Mouse (Mus musculus) MEL (cell line): ENCODE data around the gene 2010300C02Rik. TPM values are rescaled to one million over a fixed set of nuclear protein-coding genes. Genes with fewer than 3 reads are reported as not detected.

Source experiments
- DNase-seq: peaks from one replicate; pipeline ENCODE4 v3.0.0; 2011; ENCODE audit warnings: low read depth, low spot score
- H3K27ac ChIP-seq: 2 replicates; pipeline ENCODE4 v1.5.1; 2012; ENCODE audit warnings: low read depth, mild to moderate bottlenecking, control low read depth, low read length, moderate library complexity; ENCODE audit not compliant: control insufficient read depth
- H3K27me3 ChIP-seq, 2 experiments: fragments of 150-350 bp in 1 of 2; sonication (generic) in 1 of 2; 2 replicates each; pipeline ENCODE4 v1.6.1; 2012; ENCODE audit warnings: low read length in 2 of 2, mild to moderate bottlenecking in 2 of 2, improper control_type of control experiment in 1 of 2, moderate library complexity in 1 of 2; ENCODE audit not compliant: insufficient read depth in 2 of 2, control insufficient read depth in 1 of 2
- H3K36me3 ChIP-seq, 2 experiments: 2 replicates each; pipeline ENCODE4 v1.6.1; 2012 to 2014; ENCODE audit warnings: low read length in 2 of 2, improper control_type of control experiment in 1 of 2, inconsistent platforms in 1 of 2, mild to moderate bottlenecking in 1 of 2; ENCODE audit not compliant: insufficient read depth in 2 of 2, control insufficient read depth in 1 of 2
- H3K4me1 ChIP-seq, 2 experiments: fragments of 150-350 bp in 1 of 2; sonication (generic) in 1 of 2; 2 replicates each; pipeline ENCODE4 v1.6.1; 2012; ENCODE audit warnings: low read length in 2 of 2, improper control_type of control experiment in 1 of 2, mild to moderate bottlenecking in 1 of 2; ENCODE audit not compliant: insufficient read depth in 2 of 2, control insufficient read depth in 1 of 2
- H3K4me3 ChIP-seq, 2 experiments: fragments of 150-350 bp in 1 of 2; sonication (generic) in 1 of 2; 2 replicates each; pipeline ENCODE4 v1.5.1; 2012; ENCODE audit warnings: low read depth in 2 of 2, low read length in 2 of 2, mild to moderate bottlenecking in 2 of 2, moderate library complexity in 2 of 2, control low read depth in 1 of 2, improper control_type of control experiment in 1 of 2; ENCODE audit not compliant: control insufficient read depth in 1 of 2, insufficient read depth in 1 of 2
- H3K79me2 ChIP-seq: 2 replicates; pipeline ENCODE4 v1.6.1; 2012; ENCODE audit warnings: mild to moderate bottlenecking, low read length, moderate library complexity; ENCODE audit not compliant: control insufficient read depth, poor library complexity, insufficient read depth
- H3K9ac ChIP-seq: 2 replicates; pipeline ENCODE4 v1.6.1; 2012; ENCODE audit warnings: low read depth, mild to moderate bottlenecking, control low read depth, low read length, moderate library complexity; ENCODE audit not compliant: control insufficient read depth, poor library complexity, severe bottlenecking
- H3K9me3 ChIP-seq: fragments of 150-350 bp; sonication (generic); replicated peaks from 2 replicates; pipeline ENCODE4 v1.6.1; 2012; ENCODE audit warnings: mild to moderate bottlenecking, low read length, improper control_type of control experiment, moderate library complexity; ENCODE audit not compliant: insufficient read depth
- BHLHE40 ChIP-seq: IDR thresholded peaks from 2 replicates; pipeline ENCODE4 v1.6.1; 2012; ENCODE audit warnings: low read depth, mild to moderate bottlenecking, inconsistent platforms, low read length, improper control_type of control experiment, borderline replicate concordance
- CHD1 ChIP-seq: IDR thresholded peaks from 2 replicates; pipeline ENCODE4 v1.6.1; 2012; ENCODE audit warnings: low read depth, mild to moderate bottlenecking, inconsistent platforms, low read length, improper control_type of control experiment
- CTCF ChIP-seq, 3 experiments: IDR thresholded peaks in 2 of 3; conservative IDR thresholded peaks in 1 of 3; 2 replicates each; pipeline ENCODE4 v1.5.1; 2011 to 2012; ENCODE audit warnings: low read length in 3 of 3, low read depth in 2 of 3, mild to moderate bottlenecking in 2 of 3, improper control_type of control experiment in 1 of 3, inconsistent platforms in 1 of 3, mixed read lengths in 1 of 3, moderate library complexity in 1 of 3; ENCODE audit not compliant: control insufficient read depth in 1 of 3, insufficient read depth in 1 of 3, poor library complexity in 1 of 3, severe bottlenecking in 1 of 3
- E2F4 ChIP-seq: IDR thresholded peaks from 2 replicates; pipeline ENCODE4 v1.6.1; 2011; ENCODE audit warnings: low read depth, low read length, improper control_type of control experiment, borderline replicate concordance
- ETS1 ChIP-seq: IDR thresholded peaks from 2 replicates; pipeline ENCODE4 v1.6.1; 2012; ENCODE audit warnings: low read depth, mild to moderate bottlenecking, inconsistent platforms, low read length, improper control_type of control experiment, moderate library complexity
- GATA1 ChIP-seq: IDR thresholded peaks from 2 replicates; pipeline ENCODE4 v1.6.1; 2011; ENCODE audit warnings: low read depth, low read length, improper control_type of control experiment
- JUND ChIP-seq: IDR thresholded peaks from 2 replicates; pipeline ENCODE4 v1.6.1; 2011; ENCODE audit warnings: low read depth, mild to moderate bottlenecking, improper control_type of control experiment, low read length
- KAT2A ChIP-seq: conservative IDR thresholded peaks from 2 replicates; pipeline ENCODE4 v1.6.1; 2012; ENCODE audit warnings: low read depth, low read length, improper control_type of control experiment, inconsistent platforms
- MAFK ChIP-seq: IDR thresholded peaks from 2 replicates; pipeline ENCODE4 v1.6.1; 2011; ENCODE audit warnings: low read depth, mild to moderate bottlenecking, low read length, improper control_type of control experiment, borderline replicate concordance
- MAZ ChIP-seq: IDR thresholded peaks from 2 replicates; pipeline ENCODE4 v1.6.1; 2012; ENCODE audit warnings: low read depth, mild to moderate bottlenecking, inconsistent platforms, low read length, improper control_type of control experiment
- MEF2A ChIP-seq: IDR thresholded peaks from 2 replicates; pipeline ENCODE4 v1.6.1; 2014; ENCODE audit warnings: low read depth, mild to moderate bottlenecking, inconsistent platforms, low read length, improper control_type of control experiment; ENCODE audit not compliant: poor library complexity, insufficient replicate concordance, severe bottlenecking; ENCODE audit errors: extremely low read depth
- MXI1 ChIP-seq: IDR thresholded peaks from 2 replicates; pipeline ENCODE4 v1.6.1; 2011; ENCODE audit warnings: mild to moderate bottlenecking, low read depth, low read length, improper control_type of control experiment
- MYB ChIP-seq: IDR thresholded peaks from 2 replicates; pipeline ENCODE4 v1.6.1; 2011; ENCODE audit warnings: mild to moderate bottlenecking, low read depth, low read length, improper control_type of control experiment
- NELFE ChIP-seq: IDR thresholded peaks from 2 replicates; pipeline ENCODE4 v1.6.1; 2011; ENCODE audit warnings: low read depth, low read length, improper control_type of control experiment
- POLR2AphosphoS2 ChIP-seq: IDR thresholded peaks from 2 replicates; pipeline ENCODE4 v1.6.1; 2011; ENCODE audit warnings: low read length, improper control_type of control experiment
- RAD21 ChIP-seq: IDR thresholded peaks from 2 replicates; pipeline ENCODE4 v1.6.1; 2011; ENCODE audit warnings: mild to moderate bottlenecking, low read depth, low read length, improper control_type of control experiment
- SIN3A ChIP-seq: IDR thresholded peaks from 2 replicates; pipeline ENCODE4 v1.6.1; 2012; ENCODE audit warnings: low read length, improper control_type of control experiment, inconsistent platforms
- SMC3 ChIP-seq: IDR thresholded peaks from 2 replicates; pipeline ENCODE4 v1.6.1; 2011; ENCODE audit warnings: low read depth, low read length, improper control_type of control experiment
- TBP ChIP-seq: IDR thresholded peaks from 2 replicates; pipeline ENCODE4 v1.8.0; 2011; ENCODE audit warnings: low read depth, low read length, improper control_type of control experiment
- UBTF ChIP-seq: IDR thresholded peaks from 2 replicates; pipeline ENCODE4 v1.6.1; 2012; ENCODE audit warnings: low read depth, mild to moderate bottlenecking, inconsistent platforms, low read length, improper control_type of control experiment, moderate library complexity, borderline replicate concordance; ENCODE audit not compliant: insufficient read depth
- USF1 ChIP-seq: IDR thresholded peaks from 2 replicates; pipeline ENCODE4 v1.6.1; 2014; ENCODE audit warnings: low read depth, mild to moderate bottlenecking, inconsistent platforms, low read length, improper control_type of control experiment, moderate library complexity
- USF2 ChIP-seq, 2 experiments: IDR thresholded peaks; 2 replicates each; pipeline ENCODE4 v1.6.1; 2011 to 2012; ENCODE audit warnings: improper control_type of control experiment in 2 of 2, low read length in 2 of 2, borderline replicate concordance in 1 of 2, inconsistent platforms in 1 of 2, low read depth in 1 of 2, mild to moderate bottlenecking in 1 of 2; ENCODE audit not compliant: insufficient read depth in 1 of 2
- ZC3H11A ChIP-seq: IDR thresholded peaks from 2 replicates; pipeline ENCODE4 v1.6.1; 2012; ENCODE audit warnings: low read depth, mild to moderate bottlenecking, inconsistent platforms, low read length, improper control_type of control experiment
- ZKSCAN1 ChIP-seq: IDR thresholded peaks from 2 replicates; pipeline ENCODE4 v1.6.1; 2012; ENCODE audit warnings: low read depth, mild to moderate bottlenecking, inconsistent platforms, low read length, improper control_type of control experiment, moderate library complexity
- ZMIZ1 ChIP-seq: IDR thresholded peaks from 2 replicates; pipeline ENCODE4 v1.6.1; 2012; ENCODE audit warnings: low read depth, mild to moderate bottlenecking, inconsistent platforms, low read length, improper control_type of control experiment, moderate library complexity
- ZNF384 ChIP-seq: IDR thresholded peaks from 2 replicates; pipeline ENCODE4 v1.6.1; 2012; ENCODE audit warnings: low read depth, mild to moderate bottlenecking, inconsistent platforms, low read length, improper control_type of control experiment
- polyA plus RNA-seq, 2 experiments: library from polyadenylated mRNA; stranded (reverse) in 1 of 2; unstranded in 1 of 2; fragments of >175 nt in 1 of 2; fragments of >200 nt in 1 of 2; gene quantifications; 2 replicates each; pipeline versions ENCODE4 v1.2.1 to v1.2.4; 2012; ENCODE audit warnings: low replicate concordance in 2 of 2, low read depth in 1 of 2; ENCODE audit not compliant: insufficient read length in 2 of 2, insufficient read depth in 1 of 2, missing spikeins in 1 of 2
- total RNA-seq: library from RNA; depleted of rRNA; stranded (reverse); fragments of 300-350 nt; gene quantifications from 2 replicates; pipeline ENCODE4 v1.2.3, GENCODE M21; 2012

2010300C02Rik gene
- total and polyA plus RNA-seq, 3 experiments, result not detected

- no peak for DNase-seq
- Histone ChIP-seq H3K27ac (no peak overlapping the region), H3K27me3 (peaks cover 1 to 2% of the 10 kb centered on the region in 2 experiments; a peak in 2 of 4 replicates), H3K4me1 (peaks cover 0 to 12% of the 10 kb centered on the region in 2 experiments; a peak in 2 of 4 replicates), H3K4me3 (no peak overlapping the region), H3K9ac (no peak overlapping the region), H3K36me3 (peaks cover 0 to 15% of the 10 kb centered on the region in 2 experiments; a peak in 2 of 4 replicates), H3K9me3 (no peaks in the 10 kb centered on the region), H3K79me2 (no peaks in the 10 kb centered on the region)
- TF ChIP-seq USF1, result no peak
- TF ChIP-seq SIN3A, result no peak
- TF ChIP-seq GATA1, result no peak
- TF ChIP-seq MEF2A, result no peak
- TF ChIP-seq MXI1, result no peak
- no peak for TF ChIP-seq USF2 (IDR thresholded peaks at IDR 0.05; ENCODE audit: borderline replicate concordance in 1 of 2, insufficient read depth in 1 of 2, low read depth in 1 of 2, low read length in 2 of 2)
- no peak for TF ChIP-seq UBTF
- TF ChIP-seq ZMIZ1, result no peak
- TF ChIP-seq ZKSCAN1, result no peak
- no peak for TF ChIP-seq MAZ
- TF ChIP-seq POLR2AphosphoS2, result no peak
- TF ChIP-seq E2F4, result no peak
- no peak for TF ChIP-seq MAFK
Measured at GRCm38 (mm10) chr1:37734841-37735240, 15.0 kb upstream of the 2010300C02Rik start.

GRCm38 (mm10) chr1:37729353-37729752 lies 9.5 kb upstream of the 2010300C02Rik start:
- H3K27ac ChIP-seq, result no peak overlapping the region
- H3K79me2 ChIP-seq, result no peaks in the 10 kb centered on the region
- H3K27me3 ChIP-seq, result peaks cover 1 to 2% of the 10 kb centered on the region in 2 experiments; a peak in 3 of 4 replicates
- no peak for DNase-seq
- TF ChIP-seq POLR2AphosphoS2, result no peak
- TF ChIP-seq JUND, result no peak
- TF ChIP-seq GATA1, result no peak
- no peak for TF ChIP-seq NELFE
- TF ChIP-seq CTCF (IDR thresholded peaks at IDR 0.05 in 2 of 3, conservative IDR thresholded peaks at IDR 0.05 in 1 of 3; ENCODE audit: control insufficient read depth in 1 of 3, insufficient read depth in 1 of 3, low read depth in 2 of 3, low read length in 3 of 3, poor library complexity in 1 of 3, severe bottlenecking in 1 of 3), result no peak
- TF ChIP-seq MYB, result no peak
- no peak for TF ChIP-seq ZNF384
- TF ChIP-seq USF1, result no peak
- TF ChIP-seq SMC3, result no peak
- no peak for TF ChIP-seq BHLHE40
- TF ChIP-seq ZMIZ1, result no peak
- TF ChIP-seq RAD21, result no peak
- no peak for TF ChIP-seq KAT2A
- no peak for TF ChIP-seq ETS1
- TF ChIP-seq ZC3H11A, result no peak
- no peak for TF ChIP-seq TBP
- no peak for TF ChIP-seq CHD1
- TF ChIP-seq ZKSCAN1, result no peak
- H3K9ac ChIP-seq, result no peak overlapping the region
- H3K9me3 ChIP-seq, result no peaks in the 10 kb centered on the region
- no peaks in the 10 kb centered on the region for H3K36me3 ChIP-seq
- no peak overlapping the region for H3K4me3 ChIP-seq
- H3K4me1 ChIP-seq, result peaks cover 0 to 7% of the 10 kb centered on the region in 2 experiments; a peak in 1 of 4 replicates
